Mouse (Mus musculus): ENCODE results near the gene Tapt1. TPM values are rescaled to one million over a fixed set of nuclear protein-coding genes. Genes with fewer than 3 reads are reported as not detected.
"Not testable (repeated sequence)": the region's sequence is repeated elsewhere in the genome, so short reads cannot be mapped to it uniquely, and the experiment has no call there.

Tapt1 gene
- polyA plus RNA-seq, 1 experiment from 2014 or later = 30.7 TPM

- Histone ChIP-seq H3K36me3 (no peaks in the 10 kb centered on the region), H3K9me3 (no peaks in the 10 kb centered on the region), H3K27ac (no peak overlapping the region), H3K4me1 (no peaks in the 10 kb centered on the region), H3K4me2 (no peak overlapping the region), H3K27me3 (no peaks in the 10 kb centered on the region), H3K9ac (no peak overlapping the region), H3K4me3 (no peak overlapping the region)
- 57% methylated on average over 4 of the region's 4 CpGs for WGBS
- ATAC-seq (ENCODE audit: insufficient number of reproducible peaks, low FRiP score, low TSS enrichment, low read depth) = peak; percentile 59
Observed at GRCm38 (mm10) chr5:44151327-44152051, 74.9 kb downstream of the Tapt1 start.

GRCm38 (mm10) chr5:44147732-44148131 is 78.7 kb downstream of the Tapt1 start:
- no peak for ATAC-seq (ENCODE audit: insufficient number of reproducible peaks, low FRiP score, low TSS enrichment, low read depth)

GRCm38 (mm10) chr5:44146437-44147332 is 79.7 kb downstream of the Tapt1 start:
- no peak overlapping the region for H3K4me3 ChIP-seq
- H3K9ac ChIP-seq = no peak overlapping the region
- H3K27ac ChIP-seq = no peak overlapping the region
- H3K4me2 ChIP-seq = no peak overlapping the region
- WGBS = 81% methylated on average over 6 of the region's 6 CpGs
- no peaks in the 10 kb centered on the region; the same call in 1 of the 2 replicates for H3K27me3 ChIP-seq
- H3K9me3 ChIP-seq = no peaks in the 10 kb centered on the region
- H3K36me3 ChIP-seq = no peaks in the 10 kb centered on the region
- ATAC-seq (ENCODE audit: insufficient number of reproducible peaks, low FRiP score, low TSS enrichment, low read depth) = no peak
- no peaks in the 10 kb centered on the region for H3K4me1 ChIP-seq

More at GRCm38 (mm10) chr5:44147732-44148131, 78.7 kb downstream of the Tapt1 start:
- Histone ChIP-seq H3K4me3 (no peak overlapping the region), H3K4me1 (no peaks in the 10 kb centered on the region), H3K36me3 (no peaks in the 10 kb centered on the region), H3K27ac (no peak overlapping the region), H3K4me2 (no peak overlapping the region), H3K9me3 (no peaks in the 10 kb centered on the region), H3K9ac (no peak overlapping the region), H3K27me3 (no peaks in the 10 kb centered on the region; the same call in 1 of the 2 replicates)
- WGBS = 72% methylated on average over 3 of the region's 3 CpGs

- Histone ChIP-seq H3K9me3 (no peaks in the 10 kb centered on the region), H3K4me3 (no peak overlapping the region), H3K4me2 (no peak overlapping the region), H3K9ac (no peak overlapping the region), H3K4me1 (no peaks in the 10 kb centered on the region), H3K27ac (no peak overlapping the region), H3K27me3 (no peaks in the 10 kb centered on the region; the same call in 1 of the 2 replicates), H3K36me3 (no peaks in the 10 kb centered on the region)
- 45% methylated on average over 8 of the region's 8 CpGs for WGBS
- no peak for ATAC-seq (ENCODE audit: insufficient number of reproducible peaks, low FRiP score, low TSS enrichment, low read depth)
Observed at GRCm38 (mm10) chr5:44143467-44144235, 82.8 kb downstream of the Tapt1 start.

- 0 out of 2 replicates have a peak, but pooled peaks cover 2% of the 10 kb centered on the region for H3K4me1 ChIP-seq
- H3K27ac ChIP-seq = no peak overlapping the region
- no peaks in the 10 kb centered on the region for H3K27me3 ChIP-seq
- H3K9me3 ChIP-seq = no peaks in the 10 kb centered on the region
- no peak for ATAC-seq (ENCODE audit: insufficient number of reproducible peaks, low FRiP score, low TSS enrichment, low read depth)
- 74% methylated on average over 4 of the region's 4 CpGs for WGBS
- H3K9ac ChIP-seq = no peak overlapping the region
- H3K36me3 ChIP-seq = no peaks in the 10 kb centered on the region
- H3K4me2 ChIP-seq = no peak overlapping the region
- H3K4me3 ChIP-seq = no peak overlapping the region
Observed at GRCm38 (mm10) chr5:44127487-44127886, 98.9 kb downstream of the Tapt1 start.

- ATAC-seq (ENCODE audit: insufficient number of reproducible peaks, low FRiP score, low TSS enrichment, low read depth); H3K9ac ChIP-seq: not testable (repeated sequence)
Observed at GRCm38 (mm10) chr5:44126574-44126973, 99.9 kb downstream of the Tapt1 start.

More at GRCm38 (mm10) chr5:44126574-44126973, 99.9 kb downstream of the Tapt1 start:
- H3K4me1 ChIP-seq, H3K27ac ChIP-seq, H3K36me3 ChIP-seq, H3K27me3 ChIP-seq, H3K9me3 ChIP-seq, H3K4me2 ChIP-seq, H3K4me3 ChIP-seq: not testable (repeated sequence)
- 94% methylated on average over 8 of the region's 8 CpGs for WGBS

Other genes starting within 250 kb of the Tapt1 start
- 194 and 204 TPM in 2 replicates for gene Fgfbp1, start 244.8 kb downstream of the Tapt1 start, polyA plus RNA-seq (2015; fragmentation: Nextera tagmentation; extraction: Ambion mirVana)
- gene Prom1, start 124.6 kb downstream of the Tapt1 start, polyA plus RNA-seq (2015; fragmentation: Nextera tagmentation; extraction: Ambion mirVana) = 28.1 and 31.3 TPM in 2 replicates